In genomic region chr9:66350788-66351430, GRCm38 (mm10) we compare ENCODE assay signal across 8 mouse cellular contexts. TPM values are rescaled to one million over a fixed set of nuclear protein-coding genes. Genes with fewer than 3 reads are reported as not detected.
A peak's percentile ranks its signal among the peaks of the same experiment; 100 is the strongest.
DNase-seq lines count a peak whose midpoint lies in the region; ATAC-seq and TF ChIP-seq lines count a peak whose summit lies in the region.

No protein-coding gene starts in this region.

- no peak overlapping the region for H3K27ac ChIP-seq in ES-Bruce4 (ENCODE audit: insufficient read depth, low read length)
- H3K27ac ChIP-seq in hindbrain, embryonic 11.5 days (ENCODE audit: low read depth, low read length), result peak overlapping the region; percentile 98
- peak overlapping the region; percentile 99 for H3K27ac ChIP-seq in liver, embryonic 11.5 days (ENCODE audit: low read depth, low read length)

- TF ChIP-seq EP300 in ES-Bruce4 (IDR thresholded peaks at IDR 0.05; ENCODE audit: insufficient read depth, low read depth, low read length), result no peak

- no peak for TF ChIP-seq POLR2A in ES-Bruce4 (IDR thresholded peaks at IDR 0.05; ENCODE audit: insufficient read depth, low read length)

- H3K9me3 ChIP-seq in ES-Bruce4 (replicated peaks; ENCODE audit: control insufficient read depth, insufficient read depth, low read length, poor library complexity, severe bottlenecking), result no peaks in the 10 kb centered on the region
- H3K9me3 ChIP-seq in hindbrain, embryonic 11.5 days (ENCODE audit: control insufficient read depth, low read length), result no peaks in the 10 kb centered on the region
- no peaks in the 10 kb centered on the region for H3K9me3 ChIP-seq in liver, embryonic 11.5 days (ENCODE audit: control insufficient read depth, low read length)

- H3K36me3 ChIP-seq in ES-Bruce4 (ENCODE audit: control insufficient read depth, insufficient read depth, low read length, poor library complexity, severe bottlenecking), result no peaks in the 10 kb centered on the region
- no peaks in the 10 kb centered on the region for H3K36me3 ChIP-seq in hindbrain, embryonic 11.5 days (ENCODE audit: control insufficient read depth, insufficient read depth, low read length)
- H3K36me3 ChIP-seq in liver, embryonic 11.5 days (ENCODE audit: control insufficient read depth, insufficient read depth, low read length), result no peaks in the 10 kb centered on the region

- under 1% methylated on average over 29 of the region's 32 CpGs for whole genome bisulfite sequencing in hindbrain, embryonic 11.5 days
- 1% methylated on average over 32 of the region's 32 CpGs for WGBS in liver, embryonic 11.5 days

- peak overlapping the region; percentile 91 for H3K4me3 ChIP-seq in ES-Bruce4 (ENCODE audit: low read depth, low read length)
- H3K4me3 ChIP-seq in hindbrain, embryonic 11.5 days (ENCODE audit: low read depth, low read length), result peak overlapping the region; percentile 97
- H3K4me3 ChIP-seq in liver, embryonic 11.5 days (ENCODE audit: low read depth, low read length), result peak overlapping the region; percentile 98

- H3K4me2 ChIP-seq in hindbrain, embryonic 11.5 days (replicated peaks; ENCODE audit: low read depth, low read length), result peak overlapping the region; percentile 85
- H3K4me2 ChIP-seq in liver, embryonic 11.5 days, result peak overlapping the region; percentile 95

- DNase-seq in kidney, adult 11 months, result peak; percentile 9
- DNase-seq in kidney, adult 18-20 months, result no peak
- DNase-seq in cerebellum, adult 9-10 months, result peak; percentile 50
- no peak for DNase-seq in hindbrain, embryonic 11.5 days (ENCODE audit: low spot score)
- no peak for DNase-seq in liver, embryonic 11.5 days (ENCODE audit: low spot score)
- DNase-seq in right cerebral cortex, postnatal 14 days, result peak; percentile 28
- no peak for DNase-seq in gastrocnemius, postnatal 36 days

- no peaks in the 10 kb centered on the region for H3K27me3 ChIP-seq in ES-Bruce4 (ENCODE audit: control insufficient read depth, insufficient read depth, low read length, poor library complexity, severe bottlenecking)
- no peaks in the 10 kb centered on the region for H3K27me3 ChIP-seq in hindbrain, embryonic 11.5 days (ENCODE audit: control insufficient read depth, insufficient read depth, low read length)
- H3K27me3 ChIP-seq in liver, embryonic 11.5 days (replicated peaks; ENCODE audit: control insufficient read depth, insufficient read depth, low read length), result no peaks in the 10 kb centered on the region

- H3K4me1 ChIP-seq in ES-Bruce4 (ENCODE audit: control insufficient read depth, insufficient read depth, low read length), result no peaks in the 10 kb centered on the region
- 0 out of 2 replicates have a peak, but pooled peaks cover 2% of the 10 kb centered on the region for H3K4me1 ChIP-seq in hindbrain, embryonic 11.5 days (replicated peaks; ENCODE audit: control insufficient read depth, insufficient read depth, low read length)
- H3K4me1 ChIP-seq in liver, embryonic 11.5 days (replicated peaks; ENCODE audit: control insufficient read depth, insufficient read depth, low read length), result peaks cover 34% of the 10 kb centered on the region

- peak; percentile 79; the same call in 1 of the 2 replicates for ATAC-seq in hindbrain, embryonic 11.5 days (ENCODE audit: low FRiP score)
- ATAC-seq in liver, embryonic 11.5 days (replicated peaks; ENCODE audit: low FRiP score), result peak; percentile 38

- intact Hi-C loops in gastrocnemius, postnatal 36 days (cut with DNase I), result no loop called here

- TF ChIP-seq CTCF in ES-Bruce4 (IDR thresholded peaks at IDR 0.05; ENCODE audit: low read depth, low read length), result no peak

- H3K9ac ChIP-seq in ES-Bruce4 (ENCODE audit: low read depth, poor library complexity, severe bottlenecking), result peak overlapping the region; percentile 85
- peak overlapping the region; percentile 97 for H3K9ac ChIP-seq in hindbrain, embryonic 11.5 days (ENCODE audit: low read depth, low read length)
- H3K9ac ChIP-seq in liver, embryonic 11.5 days (ENCODE audit: low read depth, low read length), result peak overlapping the region; percentile 97

RNA-seq across cellular contexts. Expression of gene Herc1, which starts 0.7 kb away (rescaled TPM):
- polyA plus RNA-seq in ES-Bruce4 (2011; ENCODE audit: insufficient read depth, insufficient read length, low read depth, missing spikeins), result 39.9 and 47.2 TPM in 2 replicates
- 36.6 and 42.2 TPM in 2 replicates for polyA plus RNA-seq in hindbrain, embryonic 11.5 days (2014; fragmentation: Nextera tagmentation; extraction: Ambion mirVana)
- polyA plus RNA-seq in liver, embryonic 11.5 days (2014; fragmentation: Nextera tagmentation; extraction: Ambion mirVana), result 30.4 and 31.0 TPM in 2 replicates
- total RNA-seq in gastrocnemius, postnatal 36 days (2021), result 10 to 100 TPM; 27.7 to 32.1 TPM

Comparison
In these comparisons a context has a peak if more than half of its experiments do, and no peak if none do; other contexts are left out.
1. DNase-seq: peak in kidney, adult 11 months (single experiment), cerebellum, adult 9-10 months (single experiment) and right cerebral cortex, postnatal 14 days (single experiment); none in kidney, adult 18-20 months (single experiment), hindbrain, embryonic 11.5 days (single experiment), liver, embryonic 11.5 days (single experiment) and gastrocnemius, postnatal 36 days (0 of 2).
2. Peak in every context shown above with its lines, with median percentiles within 50 percentile points of each other: H3K4me3 ChIP-seq and H3K9ac ChIP-seq.